Mouse (Mus musculus) heart, postnatal 4 days (tissue): Measurements from ENCODE around the gene Jrkl. TPM values are rescaled to one million over a fixed set of nuclear protein-coding genes. Genes with fewer than 3 reads are reported as not detected.

ENCODE experiments used
- DNase-seq: peaks from one replicate; pipeline ENCODE4 v3.0.0; 2021
- total RNA-seq, 2 experiments: library from RNA; stranded (reverse); gene quantifications; 2 replicates each; pipeline ENCODE4 v1.2.3; 2021

The Jrkl gene
- 1 to 10 TPM; 7.9 to 8.6 TPM for total RNA-seq

DNA sequence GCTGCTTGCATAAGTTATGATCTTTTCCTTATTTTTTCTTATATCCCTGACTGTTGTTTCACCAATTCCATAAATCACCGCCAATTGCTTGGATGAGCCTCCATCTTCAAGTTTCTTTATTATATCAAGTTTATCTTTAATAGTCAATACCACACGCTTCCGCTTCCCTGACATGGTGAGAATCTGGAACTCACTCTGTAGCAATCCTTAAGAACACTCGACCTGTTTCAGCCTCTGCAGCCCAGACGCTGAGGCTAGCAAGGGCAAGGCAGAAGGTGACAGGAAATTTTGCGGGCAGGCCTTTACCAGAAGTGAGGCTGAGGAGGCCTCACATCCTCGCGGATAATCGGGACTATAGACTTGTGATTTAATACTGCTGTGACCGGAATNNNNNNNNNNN, at the start of gene Jrkl:
Gene Jrkl (minus strand): TSS at position 349 of the 400 bp plus-strand sequence.
- DNase-seq: peak; percentile 35

DNA sequence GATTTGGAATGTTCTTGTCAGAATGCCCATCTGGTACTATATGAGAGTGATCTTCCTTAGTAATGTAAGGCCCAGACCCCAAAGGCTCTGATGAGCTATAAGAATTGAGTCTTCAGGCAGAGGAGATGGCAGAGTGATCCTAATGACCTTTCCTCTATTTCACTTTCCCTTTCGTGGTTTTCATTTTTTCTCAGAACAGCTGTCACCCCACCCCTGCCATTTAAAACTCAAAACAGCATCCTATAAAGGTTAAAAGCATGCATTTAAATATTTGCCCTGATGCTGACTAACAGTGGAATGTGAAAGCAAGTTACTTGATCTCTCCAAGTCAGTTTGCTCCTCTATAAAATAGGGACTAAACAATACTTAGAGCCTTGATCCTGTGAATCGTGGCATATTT, 41.9 kb upstream of the Jrkl start:
- no peak for DNase-seq

GRCm38 (mm10) chr9:13273219-13273618, 27.6 kb upstream of the Jrkl start:
- DNase-seq: no peak

DNA sequence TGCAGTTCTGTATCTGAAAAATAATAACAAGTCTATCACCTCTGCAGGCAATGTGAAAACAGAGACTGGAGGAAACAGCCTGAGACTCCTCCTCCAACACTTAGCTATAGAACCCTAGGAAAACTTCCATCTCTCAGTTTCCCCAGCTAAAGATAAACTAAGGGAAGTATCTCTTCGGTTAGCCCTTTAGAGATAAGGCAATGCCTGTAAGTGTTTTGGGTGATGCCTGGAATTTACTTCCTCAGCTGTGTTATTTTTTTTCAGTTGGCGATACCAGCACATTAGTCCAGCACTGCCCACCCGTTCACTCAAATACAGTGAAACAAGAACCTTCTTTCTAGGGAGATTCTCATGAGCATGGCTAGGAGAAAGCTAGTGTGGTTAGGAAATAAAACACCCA, 15.4 kb upstream of the Jrkl start:
- no peak for DNase-seq

GRCm38 (mm10) chr9:13258173-13258572, 12.5 kb upstream of the Jrkl start:
- no peak for DNase-seq

- no peak for DNase-seq
Measured at GRCm38 (mm10) chr9:13256726-13257125, 11.1 kb upstream of the Jrkl start.

DNA sequence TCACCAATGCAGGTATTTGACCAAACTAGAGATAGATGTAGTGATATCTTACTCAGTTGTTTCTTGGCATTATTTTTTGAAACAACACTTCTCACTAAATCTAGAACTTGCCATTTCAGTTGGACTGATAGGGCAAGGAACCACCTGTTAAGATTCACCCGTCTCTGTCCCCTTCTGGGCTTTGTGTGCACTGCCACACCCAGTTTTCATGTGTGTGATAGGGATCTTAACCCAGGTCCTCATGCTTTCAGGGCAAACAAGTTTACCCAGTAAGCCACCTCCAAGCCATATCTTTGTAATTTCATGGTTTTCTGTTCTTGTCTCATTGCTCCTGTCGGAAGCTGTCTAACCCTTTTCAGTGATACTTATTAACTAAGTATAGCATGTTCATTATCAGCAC, 5.6 kb upstream of the Jrkl start:
- no peak for DNase-seq

GRCm38 (mm10) chr9:13248104-13248503, 2.5 kb upstream of the Jrkl start:
- no peak for DNase-seq

DNA sequence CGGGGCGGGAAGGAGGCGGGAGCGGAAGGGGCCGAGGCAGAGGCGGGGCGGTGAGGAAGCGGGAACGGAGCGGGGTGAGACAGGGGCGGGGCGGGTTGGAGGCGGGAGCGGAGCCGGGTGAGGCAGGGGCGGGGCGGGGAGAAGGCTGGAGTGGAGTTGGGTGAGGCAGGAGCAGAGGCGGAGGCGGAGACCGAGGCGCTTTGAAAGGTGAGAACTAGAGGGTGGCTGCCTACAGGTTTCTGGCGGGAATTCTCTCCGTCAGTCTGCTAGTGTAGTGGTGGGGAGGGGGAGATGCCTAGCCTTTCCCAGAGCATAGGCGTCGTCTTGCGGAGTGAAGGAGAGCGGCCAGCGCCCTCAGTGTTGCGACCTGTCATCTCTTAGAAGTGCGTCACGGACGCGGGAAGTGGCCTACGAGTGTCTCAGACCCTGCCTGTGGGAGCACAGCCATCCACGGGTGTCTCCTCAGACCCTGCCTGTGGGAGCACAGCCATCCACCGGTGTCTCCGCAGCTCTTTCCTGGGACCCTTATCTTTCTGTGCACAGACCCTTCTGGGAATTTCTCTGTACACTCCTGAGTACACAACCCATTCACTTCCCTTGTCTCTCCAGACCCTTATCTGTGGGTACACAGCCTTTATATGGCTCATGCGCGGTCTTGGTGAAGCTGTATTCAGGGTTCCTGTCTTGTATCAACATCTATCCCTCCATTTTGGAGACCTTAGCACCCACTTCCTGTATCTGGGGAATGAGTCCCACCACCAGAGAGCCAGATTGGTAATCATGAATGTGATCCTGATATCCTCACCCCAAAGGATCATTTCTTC, 1.4 kb upstream of the Jrkl start, which contains the start of gene Ccdc82:
Gene Ccdc82 (plus strand): TSS at position 141 of the 824 bp plus-strand sequence.
- DNase-seq: peak; percentile 94

DNA sequence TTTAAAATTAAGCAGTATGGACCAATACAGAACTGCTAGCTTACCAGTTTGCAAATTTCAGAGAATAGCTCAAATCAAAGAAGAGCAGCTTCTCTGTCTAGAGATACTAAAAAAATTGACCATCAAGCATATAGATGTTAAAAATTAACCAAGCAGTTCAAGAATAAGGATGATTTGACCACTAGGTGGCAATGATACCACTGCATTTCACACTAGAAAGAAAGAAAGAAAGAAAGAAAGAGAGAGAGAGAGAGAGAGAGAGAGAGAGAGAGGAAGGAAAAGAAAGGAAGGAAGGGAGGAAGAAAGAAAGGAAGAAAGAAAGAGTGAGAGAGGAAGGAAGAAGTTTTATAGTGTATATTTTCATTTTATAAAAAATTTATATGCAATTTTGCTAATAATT, 3.3 kb downstream of the Jrkl start:
- DNase-seq: no peak

GRCm38 (mm10) chr9:13231545-13232216, 13.9 kb downstream of the Jrkl start:
- peak; percentile 17 for DNase-seq

GRCm38 (mm10) chr9:13230553-13230952, 15.1 kb downstream of the Jrkl start:
- DNase-seq: peak; percentile 17

DNA sequence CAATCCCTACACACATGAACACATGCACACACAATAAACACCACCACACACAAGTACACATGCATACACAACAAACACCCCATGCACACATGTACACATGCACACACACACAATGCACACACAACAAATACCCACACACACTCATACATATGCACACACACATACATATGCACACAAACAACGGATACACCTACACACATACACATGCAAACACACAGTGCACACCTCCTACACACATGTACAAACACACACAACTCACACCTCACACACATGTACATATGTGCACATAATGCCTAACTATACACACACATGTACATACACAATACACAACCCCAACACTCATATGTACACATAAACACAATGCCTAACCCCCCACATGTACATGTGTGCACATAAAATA, 19.8 kb downstream of the Jrkl start:
- DNase-seq: no peak

GRCm38 (mm10) chr9:13206369-13206768, 39.3 kb downstream of the Jrkl start:
- DNase-seq: no peak

- no peak for DNase-seq
Measured at GRCm38 (mm10) chr9:13203681-13204080, 41.9 kb downstream of the Jrkl start.

DNA sequence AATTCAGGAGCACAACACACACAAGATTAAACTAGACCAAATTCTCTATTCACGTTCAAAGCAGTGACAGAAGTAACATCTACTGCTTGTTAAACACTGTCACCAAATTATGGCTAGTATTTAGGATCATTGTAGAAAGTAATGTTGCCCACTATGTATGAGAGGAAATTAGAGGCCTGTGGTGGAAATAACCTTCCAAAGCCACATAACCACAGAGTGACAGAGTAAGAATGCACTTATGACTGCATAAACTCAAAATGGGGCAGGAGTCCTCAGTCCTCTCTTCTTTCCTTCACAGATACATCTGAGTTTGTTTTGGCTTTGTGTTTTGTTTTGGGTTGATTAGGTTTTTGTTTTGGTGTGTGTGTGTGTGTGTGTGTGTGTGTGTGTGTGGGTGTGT, 42.5 kb downstream of the Jrkl start:
- no peak for DNase-seq

DNA sequence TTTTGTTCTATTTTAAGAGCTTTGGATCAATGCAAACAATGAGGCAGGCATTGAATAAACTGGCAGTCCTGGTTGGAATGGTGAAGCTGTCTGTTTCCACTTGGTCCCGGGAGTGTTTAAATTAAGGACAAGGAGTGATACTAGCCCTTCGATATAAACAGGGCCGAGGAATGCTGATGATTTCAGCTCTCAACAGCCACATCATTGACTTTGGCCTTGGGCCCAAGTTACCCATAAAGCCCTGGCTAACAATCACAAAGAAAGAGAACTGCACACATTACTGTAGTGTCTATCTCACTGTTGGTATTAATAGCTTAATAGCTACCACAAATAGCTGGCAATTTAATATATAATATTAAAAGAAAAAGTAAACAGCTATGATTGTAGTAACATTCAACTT, 45.5 kb downstream of the Jrkl start:
- DNase-seq: no peak

DNA sequence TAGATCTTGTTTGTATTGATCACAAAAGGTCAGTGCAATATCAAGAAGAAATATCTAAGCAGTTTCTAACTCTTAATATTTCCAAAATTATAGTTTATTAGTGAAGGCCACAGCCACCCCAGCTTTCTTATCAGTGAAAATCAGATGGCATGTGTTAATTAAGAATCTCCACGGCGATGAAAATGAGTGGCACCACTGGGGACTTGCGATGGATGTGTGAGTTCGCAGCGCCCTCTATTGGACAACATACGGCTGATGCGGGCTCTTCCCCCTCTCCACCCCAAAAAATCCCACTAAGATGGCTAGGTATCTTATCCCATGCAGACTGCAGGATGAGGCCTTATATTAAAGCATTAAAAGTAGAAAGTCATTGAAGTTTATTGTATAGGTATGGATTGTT, 49.9 kb downstream of the Jrkl start:
- peak; percentile 9 for DNase-seq

GRCm38 (mm10) chr9:13195268-13195667, 50.4 kb downstream of the Jrkl start:
- peak; percentile 5 for DNase-seq

- DNase-seq: no peak
Measured at GRCm38 (mm10) chr9:13194619-13195018, 51.0 kb downstream of the Jrkl start.
